Mouse (Mus musculus) heart, embryonic 11.5 days (tissue): ENCODE results near the gene Dpm1. TPM values are rescaled to one million over a fixed set of nuclear protein-coding genes. Genes with fewer than 3 reads are reported as not detected.
A peak's percentile ranks its signal among the peaks of the same experiment; 100 is the strongest.

ENCODE experiments used
- ATAC-seq: fragments of 200-750 bp; cut with Nextera tagmentation; replicated peaks from 2 replicates; pipeline ENCODE4 v1.8.0; 2017; ENCODE audit warnings: moderate library complexity; ENCODE audit not compliant: insufficient number of reproducible peaks, low FRiP score, low TSS enrichment
- H3K27ac ChIP-seq: fragments of 300-500 bp; sonication (generic); 2 replicates; pipeline ENCODE4 v1.5.1; 2014; ENCODE audit warnings: mild to moderate bottlenecking, low read depth, low read length
- H3K27me3 ChIP-seq: fragments of 300-500 bp; sonication (generic); 2 replicates; pipeline ENCODE4 v1.6.1; 2014; ENCODE audit warnings: mild to moderate bottlenecking, low read length, mixed read lengths; ENCODE audit not compliant: control insufficient read depth, insufficient read depth
- H3K36me3 ChIP-seq: fragments of 300-500 bp; sonication (generic); 2 replicates; pipeline ENCODE4 v1.6.1; 2014; ENCODE audit warnings: mild to moderate bottlenecking, low read length, moderate library complexity, mixed read lengths; ENCODE audit not compliant: control insufficient read depth, insufficient read depth
- H3K4me1 ChIP-seq: fragments of 300-500 bp; sonication (generic); 2 replicates; pipeline ENCODE4 v1.6.1; 2014; ENCODE audit warnings: low read length; ENCODE audit not compliant: control insufficient read depth, insufficient read depth
- H3K4me2 ChIP-seq: fragments of 300-500 bp; sonication (generic); 2 replicates; pipeline ENCODE4 v1.6.1; 2014; ENCODE audit warnings: mild to moderate bottlenecking, moderate library complexity
- H3K4me3 ChIP-seq: fragments of 300-500 bp; sonication (generic); 2 replicates; pipeline ENCODE4 v1.5.1; 2014; ENCODE audit warnings: low read depth, low read length
- H3K9ac ChIP-seq: fragments of 300-500 bp; sonication (generic); 2 replicates; pipeline ENCODE4 v1.6.1; 2014; ENCODE audit warnings: mild to moderate bottlenecking, low read depth, low read length, moderate library complexity
- H3K9me3 ChIP-seq: fragments of 300-500 bp; sonication (generic); replicated peaks from 2 replicates; pipeline ENCODE4 v1.6.1; 2016; ENCODE audit warnings: low read length; ENCODE audit not compliant: control insufficient read depth
- WGBS: fragments of 180-500 bp; shearing (Covaris S2); extraction: QIAGEN DNeasy Blood & Tissue Kit; methylation state at CpG from one replicate; pipeline ENCODE4 v1.1.7; 2014; ENCODE audit not compliant: insufficient replicate concordance; 5-methylcytosine and 5-hydroxymethylcytosine counted together
- microRNA-seq: library from miRNA; unstranded; fragments of <30 nt; microRNA quantifications from one replicate; pipeline ENCODE4, GENCODE M21; 2016; ENCODE audit warnings: borderline number of aligned reads
- polyA plus RNA-seq: library from polyadenylated mRNA; unstranded; fragments of >200 nt; fragmentation: Nextera tagmentation; extraction: Ambion mirVana; gene quantifications from 2 replicates; pipeline ENCODE4 v1.2.1, GENCODE M21; 2014

The Dpm1 gene
- polyA plus RNA-seq, 1 experiment from 2014 or later, result 85.1 TPM

GRCm38 (mm10) chr2:168166750-168167460, 63.5 kb downstream of the Dpm1 start:
- Histone ChIP-seq H3K27me3 (no peaks in the 10 kb centered on the region), H3K4me3 (no peak overlapping the region), H3K4me1 (peaks cover 35% of the 10 kb centered on the region), H3K27ac (no peak overlapping the region), H3K4me2 (peak overlapping the region; percentile 27), H3K36me3 (no peaks in the 10 kb centered on the region), H3K9me3 (no peaks in the 10 kb centered on the region), H3K9ac (0 out of 2 replicates have a peak overlapping the region, but pooled peaks have one; percentile 49)
- 47% methylated on average over 21 of the region's 21 CpGs for WGBS
- ATAC-seq, result no peak

DNA sequence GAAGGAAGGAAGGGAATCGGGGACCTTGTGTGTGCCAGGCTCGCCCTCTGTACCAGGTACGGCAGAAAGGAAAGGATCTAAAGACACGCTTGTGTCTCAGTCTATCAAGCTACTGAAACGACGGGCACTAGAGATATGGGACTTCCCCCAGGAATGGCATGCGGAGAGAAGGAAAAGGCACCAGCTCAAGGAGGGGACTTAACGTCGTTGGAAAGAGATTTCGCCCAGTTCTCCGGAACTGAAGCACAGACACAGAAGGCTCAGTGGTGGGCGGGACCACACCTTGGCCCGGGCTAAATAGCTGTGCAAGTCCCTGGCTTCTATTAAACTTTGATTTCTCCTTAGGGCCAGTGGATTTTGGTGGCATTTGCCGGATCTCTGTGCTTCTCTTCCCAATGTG, 68.4 kb downstream of the Dpm1 start:
- Histone ChIP-seq H3K9ac (peak overlapping the region; percentile 69), H3K27me3 (peaks cover 7% of the 10 kb centered on the region; the same call in 1 of the 2 replicates), H3K4me2 (peak overlapping the region; percentile 80), H3K36me3 (no peaks in the 10 kb centered on the region), H3K4me1 (peaks cover 20% of the 10 kb centered on the region), H3K27ac (peak overlapping the region; percentile 82), H3K4me3 (peak overlapping the region; percentile 37), H3K9me3 (no peaks in the 10 kb centered on the region)
- no peak for ATAC-seq
- WGBS, result 6% methylated on average over 14 of the region's 14 CpGs

DNA sequence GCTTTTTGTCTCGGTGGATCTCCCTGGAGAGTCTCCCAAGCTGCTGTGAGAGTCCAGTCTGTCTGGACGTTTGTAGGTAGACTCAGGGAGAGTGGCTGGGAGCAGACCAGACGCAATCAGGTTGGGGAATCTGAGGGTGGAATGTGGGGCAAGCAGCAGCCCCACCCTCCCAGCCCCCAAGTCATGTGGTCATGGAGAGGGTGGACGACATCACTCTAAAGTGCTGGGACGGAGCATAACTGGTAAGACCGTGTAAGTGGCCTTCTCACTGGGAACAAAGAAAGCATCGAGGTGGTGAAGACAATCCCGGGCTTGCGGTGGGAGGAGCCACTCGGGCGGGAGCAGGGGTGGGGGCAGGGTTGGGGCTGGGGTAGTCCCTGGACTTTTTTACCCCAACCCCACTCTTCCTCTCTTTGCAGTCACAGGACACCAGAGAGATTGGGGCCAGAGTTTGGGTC, 68.8 kb downstream of the Dpm1 start:
- peaks cover 7% of the 10 kb centered on the region; the same call in 1 of the 2 replicates for H3K27me3 ChIP-seq
- H3K9ac ChIP-seq, result peak overlapping the region; percentile 69
- no peak; the same call in 1 of the 2 replicates for ATAC-seq
- peak overlapping the region; percentile 82 for H3K27ac ChIP-seq
- 1% methylated on average over 11 of the region's 11 CpGs for WGBS
- H3K9me3 ChIP-seq, result no peaks in the 10 kb centered on the region
- peak overlapping the region; percentile 37 for H3K4me3 ChIP-seq
- peaks cover 17% of the 10 kb centered on the region for H3K4me1 ChIP-seq
- H3K4me2 ChIP-seq, result peak overlapping the region; percentile 80
- no peaks in the 10 kb centered on the region for H3K36me3 ChIP-seq

GRCm38 (mm10) chr2:168160370-168160930, 69.9 kb downstream of the Dpm1 start:
- 75% methylated on average over 9 of the region's 9 CpGs for WGBS

More at GRCm38 (mm10) chr2:168160370-168160930, 69.9 kb downstream of the Dpm1 start:
- H3K4me1 ChIP-seq, result peaks cover 18% of the 10 kb centered on the region
- H3K27ac ChIP-seq, result no peak overlapping the region
- H3K9me3 ChIP-seq, result no peaks in the 10 kb centered on the region
- peaks cover 7% of the 10 kb centered on the region; the same call in 1 of the 2 replicates for H3K27me3 ChIP-seq
- H3K4me2 ChIP-seq, result no peak overlapping the region
- no peaks in the 10 kb centered on the region for H3K36me3 ChIP-seq
- no peak for ATAC-seq
- no peak overlapping the region for H3K4me3 ChIP-seq
- H3K9ac ChIP-seq, result no peak overlapping the region

Small RNA genes within 50 kb of the gene (microRNA-seq; reads per million reads assigned to microRNA genes)
- not detected for gene Gm24561

Other genes with a start within 250 kb of the Dpm1 start
- gene Ripor3, start 220.0 kb downstream of the Dpm1 start, polyA plus RNA-seq, result 0.97 and 2.1 TPM in 2 replicates
- gene Pard6b, start 149.6 kb downstream of the Dpm1 start, polyA plus RNA-seq, result 8.9 and 11.8 TPM in 2 replicates
- gene Adnp, start 23.5 kb downstream of the Dpm1 start, polyA plus RNA-seq, result 5.5 and 6.1 TPM in 2 replicates
- gene Gm20716, start 227 bp downstream of the Dpm1 start, polyA plus RNA-seq, result 17.2 and 19.4 TPM in 2 replicates
- gene Mocs3, start within 50 bp of the Dpm1 start, polyA plus RNA-seq, result 4.1 and 4.5 TPM in 2 replicates
- gene Kcng1, start 51.1 kb upstream of the Dpm1 start, polyA plus RNA-seq, result 1.1 and 1.2 TPM in 2 replicates